Mouse (Mus musculus): Measurements from ENCODE around the gene Krt5. TPM values are rescaled to one million over a fixed set of nuclear protein-coding genes. Genes with fewer than 3 reads are reported as not detected.
A peak's percentile ranks its signal among the peaks of the same experiment; 100 is the strongest.
"Not testable (repeated sequence)": the region's sequence is repeated elsewhere in the genome, so short reads cannot be mapped to it uniquely, and the experiment has no call there.

The Krt5 gene
- polyA plus RNA-seq, 1 experiment from 2014 or later: 504 TPM

DNA sequence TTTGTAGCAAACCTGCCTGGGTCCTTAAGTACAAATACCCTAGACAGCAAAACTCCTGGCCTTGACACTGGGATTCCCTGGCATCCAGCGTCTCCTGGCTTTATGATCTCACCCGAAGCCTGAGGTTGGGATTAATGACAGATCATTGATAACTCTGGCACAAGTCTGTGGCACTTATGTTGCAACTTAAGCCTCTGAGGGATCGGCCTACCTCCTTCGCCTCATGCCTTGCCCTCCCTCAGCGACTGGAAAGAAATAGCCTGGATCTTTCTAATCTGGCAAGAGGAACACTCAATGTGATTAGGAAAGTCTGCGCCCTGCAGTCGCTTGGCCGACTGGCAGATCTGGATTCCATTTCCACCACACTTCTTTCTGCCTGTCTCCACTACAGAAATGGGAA is 12.8 kb downstream of the Krt5 start:
- Histone ChIP-seq H3K9me3 (ENCODE audit: control insufficient read depth, low read length) (no peaks in the 10 kb centered on the region), H3K27ac (replicated peaks) (no peak overlapping the region), H3K4me2 (replicated peaks; ENCODE audit: low read depth) (no peak overlapping the region), H3K4me1 (replicated peaks; ENCODE audit: control insufficient read depth, insufficient read depth) (no peaks in the 10 kb centered on the region), H3K27me3 (ENCODE audit: control insufficient read depth, insufficient read depth, low read length) (no peaks in the 10 kb centered on the region), H3K9ac (ENCODE audit: low read length) (no peak overlapping the region), H3K36me3 (ENCODE audit: control insufficient read depth, insufficient read depth, low read length) (no peaks in the 10 kb centered on the region), H3K4me3 (ENCODE audit: low read depth, low read length) (no peak overlapping the region)
- DNase-seq (ENCODE audit: low spot score) (peak; percentile 4), ATAC-seq (ENCODE audit: low FRiP score, low TSS enrichment) (no peak)
- TF ChIP-seq EP300 (optimal IDR thresholded peaks at IDR 0.05) (no peak), CTCF (IDR thresholded peaks at IDR 0.05; ENCODE audit: low read depth) (no peak)
- 72% methylated on average over 8 of the region's 8 CpGs for WGBS

DNA sequence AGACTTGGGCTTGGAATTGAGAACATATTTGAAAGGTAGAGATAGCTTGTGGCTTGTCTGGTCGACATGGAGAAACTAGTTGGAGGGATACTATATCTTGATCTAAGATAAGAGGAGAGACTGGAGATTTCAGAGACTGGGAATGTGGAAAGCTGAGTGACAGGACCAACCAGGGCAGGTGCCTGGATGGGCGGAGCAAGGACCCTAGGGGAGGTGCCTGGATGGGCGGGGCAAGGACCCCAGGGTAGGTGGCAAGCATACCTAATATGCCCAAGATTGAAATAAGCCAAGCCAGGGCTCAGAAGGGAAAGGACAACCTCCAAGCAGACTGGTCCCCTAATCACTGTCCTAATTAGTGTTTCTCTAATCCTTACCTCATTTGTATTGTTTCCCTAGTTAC is 13.5 kb downstream of the Krt5 start:
- no peak overlapping the region for H3K27ac ChIP-seq (replicated peaks)
- H3K27me3 ChIP-seq (ENCODE audit: control insufficient read depth, insufficient read depth, low read length): no peaks in the 10 kb centered on the region
- TF ChIP-seq CTCF (IDR thresholded peaks at IDR 0.05; ENCODE audit: low read depth) (no peak), EP300 (optimal IDR thresholded peaks at IDR 0.05) (no peak)
- H3K4me3 ChIP-seq (ENCODE audit: low read depth, low read length): no peak overlapping the region
- no peaks in the 10 kb centered on the region for H3K9me3 ChIP-seq (ENCODE audit: control insufficient read depth, low read length)
- ATAC-seq (ENCODE audit: low FRiP score, low TSS enrichment) (no peak), DNase-seq (ENCODE audit: low spot score) (peak; percentile 11)
- WGBS: 48% methylated on average over 3 of the region's 3 CpGs
- H3K4me1 ChIP-seq (replicated peaks; ENCODE audit: control insufficient read depth, insufficient read depth): no peaks in the 10 kb centered on the region
- H3K36me3 ChIP-seq (ENCODE audit: control insufficient read depth, insufficient read depth, low read length): no peaks in the 10 kb centered on the region
- no peak overlapping the region for H3K4me2 ChIP-seq (replicated peaks; ENCODE audit: low read depth)
- no peak overlapping the region for H3K9ac ChIP-seq (ENCODE audit: low read length)

DNA sequence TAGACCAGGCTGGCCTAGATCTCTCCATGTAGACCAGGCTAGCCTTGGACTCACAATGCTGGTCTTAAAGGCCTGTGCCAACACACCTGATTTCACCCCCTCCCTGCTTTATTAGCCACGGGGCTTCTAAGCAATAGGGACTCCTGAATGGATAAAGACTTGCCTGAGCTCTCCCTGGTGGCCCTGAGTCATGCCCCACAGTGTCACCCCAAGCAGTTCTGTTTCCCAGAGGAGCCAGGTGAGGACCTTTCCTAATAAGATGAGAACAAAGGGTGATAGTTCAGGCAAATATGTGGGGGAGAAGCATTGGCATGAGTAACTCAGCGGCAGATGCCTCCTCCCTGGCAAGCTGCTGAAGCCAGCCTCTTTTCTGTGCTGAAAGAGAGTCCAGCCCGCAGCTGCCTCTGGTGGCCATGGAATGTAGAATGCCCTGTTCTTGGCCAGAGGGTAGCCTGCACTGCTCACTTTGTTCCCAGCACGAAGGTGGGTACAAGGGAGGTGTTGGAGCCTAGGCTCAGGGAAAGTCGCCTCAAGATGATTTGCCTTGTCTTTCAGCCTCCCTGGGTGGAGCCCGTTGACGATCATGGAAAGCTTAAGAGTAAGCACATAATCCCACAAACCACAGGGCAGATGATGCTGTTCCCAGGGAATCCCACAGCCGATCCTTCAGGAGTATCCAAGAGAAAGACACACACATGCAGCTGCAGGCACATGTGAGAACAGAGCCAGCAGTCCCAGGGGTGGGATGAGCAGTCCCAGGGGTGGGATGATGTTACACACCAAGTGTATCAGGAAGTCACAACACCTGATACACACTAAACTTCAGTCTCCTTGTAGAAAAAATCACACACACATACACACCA is 15.1 kb downstream of the Krt5 start:
- Histone ChIP-seq H3K27ac (replicated peaks) (no peak overlapping the region), H3K9ac (ENCODE audit: low read length) (no peak overlapping the region), H3K9me3 (ENCODE audit: control insufficient read depth, low read length) (no peaks in the 10 kb centered on the region), H3K27me3 (ENCODE audit: control insufficient read depth, insufficient read depth, low read length) (no peaks in the 10 kb centered on the region), H3K4me2 (replicated peaks; ENCODE audit: low read depth) (no peak overlapping the region), H3K36me3 (ENCODE audit: control insufficient read depth, insufficient read depth, low read length) (no peaks in the 10 kb centered on the region), H3K4me1 (replicated peaks; ENCODE audit: control insufficient read depth, insufficient read depth) (no peaks in the 10 kb centered on the region), H3K4me3 (ENCODE audit: low read depth, low read length) (no peak overlapping the region)
- DNase-seq (ENCODE audit: low spot score) (peak; percentile 11), ATAC-seq (ENCODE audit: low FRiP score, low TSS enrichment) (no peak)
- 57% methylated on average over 8 of the region's 8 CpGs for WGBS
- TF ChIP-seq EP300 (optimal IDR thresholded peaks at IDR 0.05) (no peak), CTCF (IDR thresholded peaks at IDR 0.05; ENCODE audit: low read depth) (no peak; the same call in 1 of the 2 replicates)

DNA sequence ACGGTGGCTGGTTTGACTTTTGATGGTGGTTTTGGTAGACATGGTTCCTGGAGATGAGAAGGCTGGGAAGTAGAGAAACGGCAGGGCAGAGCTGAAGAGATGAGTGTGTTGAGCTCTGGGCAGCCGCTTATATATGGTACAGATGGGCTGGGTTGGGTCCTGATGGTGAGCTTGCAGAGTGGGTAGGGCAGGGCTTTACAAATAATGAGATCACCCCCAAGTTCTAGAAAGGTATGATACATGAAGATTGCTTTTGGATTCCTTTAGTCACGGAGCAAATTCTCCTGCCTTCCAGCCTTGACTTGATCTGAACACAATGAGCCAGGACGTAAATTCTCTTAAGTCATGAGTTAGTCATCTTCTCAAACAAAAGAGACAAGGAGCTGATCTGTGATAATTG is 18.5 kb downstream of the Krt5 start, which contains the start of gene Krt6a:
TSS of gene Krt6a (minus strand) at position 101 of the 400 bp plus-strand sequence.
- no peaks in the 10 kb centered on the region for H3K9me3 ChIP-seq (ENCODE audit: control insufficient read depth, low read length)
- no peak within 1 kb of the TSS for H3K4me3 ChIP-seq (ENCODE audit: low read depth, low read length)
- ATAC-seq (ENCODE audit: low FRiP score, low TSS enrichment) (no peak), DNase-seq (ENCODE audit: low spot score) (no peak)
- no peak within 1 kb of the TSS for H3K27ac ChIP-seq (replicated peaks)
- no peaks in the 10 kb centered on the region for H3K4me1 ChIP-seq (replicated peaks; ENCODE audit: control insufficient read depth, insufficient read depth)
- 65% methylated on average over 5 of the region's 5 CpGs for WGBS
- H3K27me3 ChIP-seq (ENCODE audit: control insufficient read depth, insufficient read depth, low read length): no peaks in the 10 kb centered on the region
- TF ChIP-seq EP300 (optimal IDR thresholded peaks at IDR 0.05) (no peak), CTCF (IDR thresholded peaks at IDR 0.05; ENCODE audit: low read depth) (no peak)
- no peaks in the 10 kb centered on the region for H3K36me3 ChIP-seq (ENCODE audit: control insufficient read depth, insufficient read depth, low read length)
- no peak within 1 kb of the TSS for H3K9ac ChIP-seq (ENCODE audit: low read length)
- H3K4me2 ChIP-seq (replicated peaks; ENCODE audit: low read depth): no peak within 1 kb of the TSS

DNA sequence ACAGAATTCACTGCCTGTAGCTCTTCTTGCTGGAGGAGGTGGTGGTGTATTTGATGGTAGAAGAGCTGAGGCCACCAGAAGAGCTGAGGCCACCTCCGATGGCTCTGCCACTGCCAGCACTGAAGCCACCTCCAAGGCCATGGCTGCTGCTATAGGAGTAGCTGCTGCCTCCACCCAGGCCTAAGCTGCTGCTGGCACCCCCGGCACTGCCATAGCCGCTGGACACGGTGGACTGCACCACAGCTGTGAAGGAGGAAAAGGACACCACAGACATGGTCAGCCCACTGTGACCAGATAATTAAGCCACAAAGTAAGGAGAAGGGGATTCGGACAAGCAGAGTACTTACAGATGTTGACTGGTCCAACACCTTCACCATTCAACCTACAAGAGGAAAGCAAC is 22.2 kb downstream of the Krt5 start:
- not testable (repeated sequence) for DNase-seq (ENCODE audit: low spot score); H3K4me2 ChIP-seq (replicated peaks; ENCODE audit: low read depth); H3K27me3 ChIP-seq (ENCODE audit: control insufficient read depth, insufficient read depth, low read length); H3K4me1 ChIP-seq (replicated peaks; ENCODE audit: control insufficient read depth, insufficient read depth); H3K36me3 ChIP-seq (ENCODE audit: control insufficient read depth, insufficient read depth, low read length); H3K27ac ChIP-seq (replicated peaks); H3K9ac ChIP-seq (ENCODE audit: low read length); H3K9me3 ChIP-seq (ENCODE audit: control insufficient read depth, low read length); H3K4me3 ChIP-seq (ENCODE audit: low read depth, low read length); ATAC-seq (ENCODE audit: low FRiP score, low TSS enrichment)
- WGBS: 91% methylated on average over 5 of the region's 5 CpGs

DNA sequence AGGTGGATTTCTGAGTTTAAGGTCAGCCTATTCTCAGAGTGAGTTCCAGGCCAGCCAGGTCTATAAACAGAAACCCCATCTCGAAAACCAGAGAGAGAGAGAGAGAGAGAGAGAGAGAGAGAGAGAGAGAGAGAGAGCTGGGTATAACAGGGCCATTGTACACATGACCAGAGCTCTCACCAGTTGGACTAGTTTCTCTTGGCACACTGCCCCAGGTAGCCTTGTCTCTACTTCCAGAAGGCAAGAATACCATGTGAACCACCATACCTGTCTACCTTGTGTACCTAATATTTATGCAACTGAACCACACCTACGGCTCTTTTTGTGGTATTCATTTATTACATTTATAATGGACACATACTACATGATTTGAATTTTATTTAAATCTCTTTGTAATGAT is 24.5 kb downstream of the Krt5 start:
- no peak overlapping the region for H3K4me3 ChIP-seq (ENCODE audit: low read depth, low read length)
- WGBS: 49% methylated on average over 2 of the region's 2 CpGs
- ATAC-seq (ENCODE audit: low FRiP score, low TSS enrichment) (no peak), DNase-seq (ENCODE audit: low spot score) (no peak)
- H3K4me1 ChIP-seq (replicated peaks; ENCODE audit: control insufficient read depth, insufficient read depth): no peaks in the 10 kb centered on the region
- no peak overlapping the region for H3K4me2 ChIP-seq (replicated peaks; ENCODE audit: low read depth)
- no peaks in the 10 kb centered on the region for H3K27me3 ChIP-seq (ENCODE audit: control insufficient read depth, insufficient read depth, low read length)
- H3K9me3 ChIP-seq (ENCODE audit: control insufficient read depth, low read length): no peaks in the 10 kb centered on the region
- H3K9ac ChIP-seq (ENCODE audit: low read length): no peak overlapping the region
- TF ChIP-seq EP300 (optimal IDR thresholded peaks at IDR 0.05) (no peak), CTCF (IDR thresholded peaks at IDR 0.05; ENCODE audit: low read depth) (no peak)
- no peaks in the 10 kb centered on the region for H3K36me3 ChIP-seq (ENCODE audit: control insufficient read depth, insufficient read depth, low read length)
- no peak overlapping the region for H3K27ac ChIP-seq (replicated peaks)
